Mouse (Mus musculus): ENCODE results near the gene Mfsd1. TPM values are rescaled to one million over a fixed set of nuclear protein-coding genes. Genes with fewer than 3 reads are reported as not detected.
A peak's percentile ranks its signal among the peaks of the same experiment; 100 is the strongest.

Gene Mfsd1
- polyA plus RNA-seq (2015; fragmentation: Nextera tagmentation; extraction: Ambion mirVana): 97.5 and 108 TPM in 2 replicates

DNA sequence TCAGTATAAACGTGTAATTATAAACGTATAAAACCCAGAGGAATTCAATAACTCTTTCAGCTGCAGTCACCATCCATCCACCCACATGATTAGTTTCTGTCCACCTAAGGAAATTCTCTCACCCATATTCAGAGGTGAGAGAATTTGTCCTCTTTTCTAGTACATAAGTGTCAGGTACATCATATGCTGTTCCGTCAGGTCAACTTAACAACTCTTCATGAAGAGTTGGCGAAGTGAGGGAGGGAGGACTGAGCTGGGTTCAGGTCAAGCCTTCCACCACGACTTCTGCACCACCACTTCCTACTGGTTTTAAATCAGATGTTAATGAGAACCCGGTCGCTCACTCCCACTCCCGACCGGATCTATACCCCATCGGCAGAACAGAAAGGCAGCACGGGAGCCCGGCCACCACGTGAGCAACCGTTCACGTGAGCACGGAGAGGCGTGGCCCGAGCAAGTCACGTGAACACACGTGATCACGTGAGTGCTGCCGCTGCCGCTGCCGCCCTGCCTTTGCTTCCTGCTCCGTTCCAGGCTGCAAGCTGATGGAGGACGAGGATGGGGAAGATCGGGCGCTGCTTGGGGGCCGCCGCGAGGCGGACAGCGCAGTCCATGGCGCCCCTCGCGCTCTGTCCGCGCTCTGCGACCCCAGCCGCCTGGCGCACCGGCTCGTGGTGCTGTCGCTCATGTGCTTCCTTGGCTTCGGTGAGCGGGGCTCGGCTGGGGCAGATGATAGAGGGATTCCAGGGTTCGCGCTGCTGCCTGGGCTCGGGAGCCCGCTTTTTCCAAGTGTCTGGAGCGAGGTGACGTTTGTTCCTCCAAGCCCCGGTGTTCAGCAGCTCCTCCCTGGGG is at the start of gene Mfsd1:
TSS of gene Mfsd1 (plus strand) at position 469 of the 852 bp plus-strand sequence.
- WGBS: 4% methylated on average over 52 of the region's 54 CpGs
- ATAC-seq (ENCODE audit: low FRiP score, low TSS enrichment): peak; percentile 94
- peak within 1 kb of the TSS; percentile 87 for H3K9ac ChIP-seq (replicated peaks; ENCODE audit: low read length)
- no peaks in the 10 kb centered on the region for H3K27me3 ChIP-seq (ENCODE audit: insufficient read depth, low read length)
- peaks cover 2% of the 10 kb centered on the region; the same call in 1 of the 2 replicates for H3K36me3 ChIP-seq (ENCODE audit: insufficient read depth, low read length)
- 0 out of 2 replicates have a peak, but pooled peaks cover 5% of the 10 kb centered on the region for H3K9me3 ChIP-seq (ENCODE audit: low read length)
- peak within 1 kb of the TSS; percentile 88 for H3K4me2 ChIP-seq (replicated peaks; ENCODE audit: low read depth, low read length)
- H3K4me3 ChIP-seq (ENCODE audit: low read length): peak within 1 kb of the TSS; percentile 92
- peaks cover 14% of the 10 kb centered on the region for H3K4me1 ChIP-seq (ENCODE audit: insufficient read depth, low read length)
- peak within 1 kb of the TSS; percentile 61; the same call in 1 of the 2 replicates for H3K27ac ChIP-seq (ENCODE audit: low read length)

DNA sequence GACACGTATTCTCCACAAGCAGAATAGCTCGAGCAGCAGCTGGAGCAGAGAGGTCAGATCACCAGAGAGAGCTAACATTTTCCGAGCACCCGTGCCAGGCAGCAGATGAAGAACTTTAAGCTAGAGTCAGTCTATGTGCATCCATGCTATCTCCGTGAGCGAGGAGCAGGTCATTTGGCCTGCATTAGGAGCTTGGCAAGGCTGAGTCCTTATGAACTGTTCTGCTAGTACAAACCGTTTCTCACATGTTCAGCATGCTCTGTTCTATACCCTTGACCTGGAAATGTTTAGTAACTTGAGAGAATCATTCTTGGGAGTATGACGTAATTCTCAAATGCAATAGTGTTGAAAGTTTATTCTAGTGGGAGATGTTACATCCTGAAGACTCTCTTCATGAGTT is 38.9 kb upstream of the Mfsd1 start:
- Histone ChIP-seq H3K27me3 (ENCODE audit: insufficient read depth, low read length) (no peaks in the 10 kb centered on the region), H3K9ac (replicated peaks; ENCODE audit: low read length) (no peak overlapping the region), H3K36me3 (ENCODE audit: insufficient read depth, low read length) (no peaks in the 10 kb centered on the region), H3K9me3 (ENCODE audit: low read length) (no peaks in the 10 kb centered on the region), H3K27ac (ENCODE audit: low read length) (no peak overlapping the region), H3K4me1 (ENCODE audit: insufficient read depth, low read length) (no peaks in the 10 kb centered on the region), H3K4me3 (ENCODE audit: low read length) (no peak overlapping the region), H3K4me2 (replicated peaks; ENCODE audit: low read depth, low read length) (no peak overlapping the region)
- ATAC-seq (ENCODE audit: low FRiP score, low TSS enrichment): no peak
- WGBS: 72% methylated on average over 8 of the region's 8 CpGs

DNA sequence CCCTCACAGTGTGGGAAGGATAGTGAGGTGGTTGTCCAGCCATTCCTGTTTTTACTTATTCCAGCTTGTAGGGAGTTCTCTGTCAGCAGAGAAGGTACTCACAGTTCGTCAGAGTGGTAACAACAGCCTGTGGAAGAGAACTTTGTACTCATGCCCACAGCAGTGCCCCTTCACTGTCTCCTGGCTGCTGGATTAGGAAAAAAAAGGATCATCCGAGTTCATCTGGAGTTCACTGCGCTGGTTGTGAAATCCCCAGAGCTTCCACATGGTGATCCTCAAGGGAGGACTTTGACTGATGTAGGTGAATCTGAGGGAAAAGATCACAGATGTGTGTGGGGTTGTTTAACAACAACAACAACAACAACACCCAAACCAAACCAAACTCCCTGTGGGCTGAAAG is 31.3 kb upstream of the Mfsd1 start:
- Histone ChIP-seq H3K9ac (replicated peaks; ENCODE audit: low read length) (no peak overlapping the region), H3K36me3 (ENCODE audit: insufficient read depth, low read length) (no peaks in the 10 kb centered on the region), H3K27me3 (ENCODE audit: insufficient read depth, low read length) (no peaks in the 10 kb centered on the region), H3K4me3 (ENCODE audit: low read length) (no peak overlapping the region), H3K27ac (ENCODE audit: low read length) (no peak overlapping the region), H3K4me1 (ENCODE audit: insufficient read depth, low read length) (no peaks in the 10 kb centered on the region), H3K4me2 (replicated peaks; ENCODE audit: low read depth, low read length) (no peak overlapping the region), H3K9me3 (ENCODE audit: low read length) (no peaks in the 10 kb centered on the region)
- no peak for ATAC-seq (ENCODE audit: low FRiP score, low TSS enrichment)
- 60% methylated on average over 3 of the region's 3 CpGs for WGBS

DNA sequence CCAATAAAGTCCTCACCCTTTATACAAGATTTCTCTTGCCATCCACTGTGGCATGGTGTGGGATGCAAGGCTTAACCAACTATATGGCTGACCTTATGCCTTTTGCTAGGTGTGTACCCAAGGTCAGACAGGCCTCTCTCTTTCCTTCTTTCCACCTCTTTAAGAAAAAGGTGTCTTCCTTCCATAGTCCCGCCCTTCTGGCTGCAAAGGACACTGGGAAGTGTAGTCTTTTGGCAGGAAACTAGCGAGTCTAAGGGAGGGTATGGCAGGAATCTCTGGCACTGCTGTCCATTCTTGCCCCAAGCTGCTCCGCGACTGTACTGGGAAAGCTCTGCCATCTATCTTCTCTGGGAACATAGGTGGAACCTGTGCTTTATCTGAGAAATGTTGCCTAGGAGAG is 29.3 kb upstream of the Mfsd1 start:
- Histone ChIP-seq H3K4me2 (replicated peaks; ENCODE audit: low read depth, low read length) (no peak overlapping the region), H3K9me3 (ENCODE audit: low read length) (no peaks in the 10 kb centered on the region), H3K9ac (replicated peaks; ENCODE audit: low read length) (no peak overlapping the region), H3K4me1 (ENCODE audit: insufficient read depth, low read length) (peaks cover 3% of the 10 kb centered on the region; the same call in 1 of the 2 replicates), H3K27ac (ENCODE audit: low read length) (no peak overlapping the region), H3K36me3 (ENCODE audit: insufficient read depth, low read length) (no peaks in the 10 kb centered on the region), H3K4me3 (ENCODE audit: low read length) (no peak overlapping the region), H3K27me3 (ENCODE audit: insufficient read depth, low read length) (no peaks in the 10 kb centered on the region)
- WGBS: 48% methylated on average over 4 of the region's 4 CpGs
- ATAC-seq (ENCODE audit: low FRiP score, low TSS enrichment): no peak

DNA sequence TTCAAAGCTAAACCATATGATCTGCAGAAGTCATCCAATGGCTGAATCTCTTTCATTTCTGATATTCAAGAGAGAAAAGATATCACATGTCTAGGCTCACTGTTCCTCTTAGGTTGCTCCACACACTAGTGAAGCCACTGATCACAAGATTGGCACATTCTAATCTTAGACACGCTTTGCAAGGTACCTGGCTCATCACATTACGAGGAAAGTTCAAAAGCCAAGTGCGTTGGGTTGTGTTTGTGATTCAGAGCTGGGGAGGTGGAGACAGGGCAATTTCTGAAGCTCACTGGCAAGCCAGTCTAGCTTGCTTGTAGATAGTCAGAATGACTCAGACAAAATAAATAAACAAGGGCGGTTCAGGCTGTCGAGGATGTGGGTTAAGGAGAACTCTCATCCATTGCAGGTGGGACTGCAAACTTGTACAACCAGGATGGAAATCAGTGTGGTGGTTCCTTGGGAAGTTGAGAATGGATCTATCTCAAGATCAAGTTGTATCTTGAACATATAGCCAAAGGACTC is 28.6 kb upstream of the Mfsd1 start:
- H3K9ac ChIP-seq (replicated peaks; ENCODE audit: low read length): no peak overlapping the region
- no peaks in the 10 kb centered on the region for H3K27me3 ChIP-seq (ENCODE audit: insufficient read depth, low read length)
- H3K36me3 ChIP-seq (ENCODE audit: insufficient read depth, low read length): no peaks in the 10 kb centered on the region
- H3K4me1 ChIP-seq (ENCODE audit: insufficient read depth, low read length): peaks cover 3% of the 10 kb centered on the region; the same call in 1 of the 2 replicates
- no peak overlapping the region for H3K27ac ChIP-seq (ENCODE audit: low read length)
- 81% methylated on average over 5 of the region's 5 CpGs for WGBS
- H3K4me3 ChIP-seq (ENCODE audit: low read length): no peak overlapping the region
- H3K9me3 ChIP-seq (ENCODE audit: low read length): no peaks in the 10 kb centered on the region
- ATAC-seq (ENCODE audit: low FRiP score, low TSS enrichment): no peak
- H3K4me2 ChIP-seq (replicated peaks; ENCODE audit: low read depth, low read length): no peak overlapping the region

DNA sequence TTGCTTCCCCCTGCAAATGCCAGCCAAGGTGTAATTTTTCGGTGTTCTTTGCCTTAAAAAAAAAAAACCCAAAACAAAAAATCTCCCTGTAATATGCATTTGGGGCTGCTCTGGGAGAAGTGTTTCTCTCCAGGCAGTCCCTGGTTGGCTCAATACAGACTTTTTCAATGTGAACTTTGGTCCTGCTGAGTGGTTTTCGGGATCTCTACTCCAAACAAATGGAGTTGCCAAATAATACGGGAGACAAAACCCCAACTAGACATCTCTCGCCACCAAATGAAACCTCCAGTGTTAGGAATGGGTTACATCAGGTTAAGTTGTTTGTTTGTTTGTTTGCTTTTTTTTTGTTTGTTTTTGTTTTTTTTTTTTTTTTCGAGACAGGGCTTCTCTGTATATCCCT is 27.3 kb upstream of the Mfsd1 start:
- no peaks in the 10 kb centered on the region for H3K36me3 ChIP-seq (ENCODE audit: insufficient read depth, low read length)
- no peak overlapping the region for H3K4me3 ChIP-seq (ENCODE audit: low read length)
- no peak for ATAC-seq (ENCODE audit: low FRiP score, low TSS enrichment)
- no peak overlapping the region for H3K9ac ChIP-seq (replicated peaks; ENCODE audit: low read length)
- H3K27me3 ChIP-seq (ENCODE audit: insufficient read depth, low read length): no peaks in the 10 kb centered on the region
- H3K4me1 ChIP-seq (ENCODE audit: insufficient read depth, low read length): peaks cover 3% of the 10 kb centered on the region; the same call in 1 of the 2 replicates
- no peak overlapping the region for H3K4me2 ChIP-seq (replicated peaks; ENCODE audit: low read depth, low read length)
- 93% methylated on average over 5 of the region's 5 CpGs for WGBS
- H3K27ac ChIP-seq (ENCODE audit: low read length): no peak overlapping the region
- H3K9me3 ChIP-seq (ENCODE audit: low read length): no peaks in the 10 kb centered on the region

DNA sequence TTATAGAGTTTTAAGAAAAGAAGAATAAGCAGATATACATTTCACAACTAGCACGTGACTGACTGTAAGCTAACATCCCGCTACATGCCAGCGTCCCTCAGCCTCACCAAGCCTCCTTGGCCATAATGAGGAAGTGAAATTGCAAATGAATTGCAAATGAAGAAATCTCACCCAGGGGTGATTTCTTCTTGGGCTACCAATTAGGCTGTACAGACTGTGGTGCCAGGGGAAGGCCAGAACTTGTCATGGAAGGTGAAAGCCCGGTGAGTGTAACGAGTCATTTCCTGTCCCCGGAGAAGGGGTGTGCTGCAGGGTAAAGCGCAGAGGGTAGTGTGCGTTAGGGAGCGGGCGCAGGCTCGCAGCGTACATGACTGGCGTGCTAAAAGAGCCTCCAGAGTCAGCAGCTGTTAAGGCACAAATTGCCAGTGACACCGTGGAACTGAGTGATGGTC is 25.3 kb upstream of the Mfsd1 start:
- peaks cover 3% of the 10 kb centered on the region; the same call in 1 of the 2 replicates for H3K4me1 ChIP-seq (ENCODE audit: insufficient read depth, low read length)
- H3K27me3 ChIP-seq (ENCODE audit: insufficient read depth, low read length): no peaks in the 10 kb centered on the region
- WGBS: 44% methylated on average over 14 of the region's 14 CpGs
- H3K9me3 ChIP-seq (ENCODE audit: low read length): no peaks in the 10 kb centered on the region
- H3K27ac ChIP-seq (ENCODE audit: low read length): 0 out of 2 replicates have a peak overlapping the region, but pooled peaks have one; percentile 36
- no peak overlapping the region for H3K9ac ChIP-seq (replicated peaks; ENCODE audit: low read length)
- ATAC-seq (ENCODE audit: low FRiP score, low TSS enrichment): peak; percentile 44; the same call in 1 of the 2 replicates
- H3K36me3 ChIP-seq (ENCODE audit: insufficient read depth, low read length): no peaks in the 10 kb centered on the region
- peak overlapping the region; percentile 10 for H3K4me3 ChIP-seq (ENCODE audit: low read length)
- H3K4me2 ChIP-seq (replicated peaks; ENCODE audit: low read depth, low read length): peak overlapping the region; percentile 42

DNA sequence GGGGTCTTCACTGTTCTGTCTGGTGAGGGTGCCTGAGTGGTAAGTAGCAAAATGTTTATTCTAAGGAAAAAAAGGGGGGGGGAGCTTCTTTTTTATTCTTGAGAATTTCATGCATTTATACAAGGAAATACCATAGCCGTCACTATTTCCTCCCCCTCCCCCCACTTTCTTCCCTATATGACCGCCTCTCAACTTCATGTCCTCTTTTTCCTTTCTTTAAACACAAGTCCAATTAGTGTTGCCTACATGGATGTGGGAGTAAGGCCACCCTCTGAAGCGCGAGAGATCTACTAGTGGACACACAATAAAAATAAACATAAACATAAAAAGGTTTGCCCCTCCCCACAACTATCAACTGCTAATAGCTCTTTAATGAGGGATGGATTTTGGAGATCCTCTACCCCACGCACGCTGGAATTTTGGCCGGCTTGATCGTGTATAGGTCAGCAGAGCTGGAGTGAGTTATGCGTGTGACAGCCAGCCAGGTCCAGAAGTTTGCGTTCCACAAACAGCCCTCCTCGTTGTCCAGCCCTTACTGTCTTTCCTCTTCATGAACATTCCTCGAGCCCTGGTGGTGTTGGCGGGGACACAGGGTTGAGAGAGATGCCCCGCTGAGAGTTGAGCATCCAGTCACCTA is 24.7 kb upstream of the Mfsd1 start:
- Histone ChIP-seq H3K4me2 (replicated peaks; ENCODE audit: low read depth, low read length) (peak overlapping the region; percentile 42), H3K27ac (ENCODE audit: low read length) (peak overlapping the region; percentile 36; the same call in 1 of the 2 replicates), H3K9me3 (ENCODE audit: low read length) (no peaks in the 10 kb centered on the region), H3K36me3 (ENCODE audit: insufficient read depth, low read length) (no peaks in the 10 kb centered on the region), H3K27me3 (ENCODE audit: insufficient read depth, low read length) (no peaks in the 10 kb centered on the region; the same call in 1 of the 2 replicates), H3K4me1 (ENCODE audit: insufficient read depth, low read length) (peaks cover 3% of the 10 kb centered on the region; the same call in 1 of the 2 replicates), H3K4me3 (ENCODE audit: low read length) (no peak overlapping the region), H3K9ac (replicated peaks; ENCODE audit: low read length) (no peak overlapping the region)
- 50% methylated on average over 14 of the region's 14 CpGs for WGBS
- peak; percentile 86; the same call in 1 of the 2 replicates for ATAC-seq (ENCODE audit: low FRiP score, low TSS enrichment)

DNA sequence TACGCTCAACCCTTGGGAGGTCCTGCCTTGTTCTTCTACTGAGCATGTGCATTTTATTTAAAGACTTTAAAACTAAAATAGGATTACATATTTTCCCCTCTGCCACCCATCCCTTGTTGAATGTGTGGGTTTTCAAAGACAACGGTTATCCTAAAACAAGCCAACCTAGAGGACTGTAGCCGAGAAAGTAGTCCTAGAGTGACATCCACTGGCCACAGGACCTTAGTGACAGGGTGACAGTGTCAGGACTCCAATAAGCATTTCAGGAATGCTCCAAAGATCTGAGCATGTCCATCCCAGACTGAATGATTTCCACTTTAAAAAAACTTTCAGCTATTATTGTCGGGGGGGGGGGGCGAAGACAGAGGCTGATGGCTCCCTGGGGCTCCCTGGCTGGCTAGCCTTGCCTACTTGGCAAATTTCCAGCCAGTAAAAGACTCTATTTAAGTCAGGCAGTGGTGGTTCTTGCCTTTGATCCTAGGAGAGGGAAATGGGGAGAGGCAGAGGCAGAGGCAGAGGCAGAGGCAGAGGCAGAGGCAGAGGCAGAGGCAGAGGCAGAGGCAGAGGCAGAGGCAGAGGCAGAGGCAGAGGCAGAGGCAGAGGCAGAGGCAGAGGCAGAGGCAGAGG is 17.7 kb upstream of the Mfsd1 start:
- Histone ChIP-seq H3K36me3 (ENCODE audit: insufficient read depth, low read length) (no peaks in the 10 kb centered on the region), H3K4me2 (replicated peaks; ENCODE audit: low read depth, low read length) (no peak overlapping the region), H3K9me3 (ENCODE audit: low read length) (no peaks in the 10 kb centered on the region), H3K27me3 (ENCODE audit: insufficient read depth, low read length) (no peaks in the 10 kb centered on the region; the same call in 1 of the 2 replicates), H3K27ac (ENCODE audit: low read length) (no peak overlapping the region), H3K4me1 (ENCODE audit: insufficient read depth, low read length) (no peaks in the 10 kb centered on the region), H3K9ac (replicated peaks; ENCODE audit: low read length) (no peak overlapping the region), H3K4me3 (ENCODE audit: low read length) (no peak overlapping the region)
- WGBS: 65% methylated on average over 5 of the region's 5 CpGs
- no peak for ATAC-seq (ENCODE audit: low FRiP score, low TSS enrichment)

Data from kidney, embryonic 16.5 days (tissue).